Mouse (Mus musculus) CD8-positive naive resting alpha-beta T cell, adult 2 months (primary cell): ENCODE results near the gene Hpd.

Source experiments
- DNase-seq, 2 experiments: peaks; one replicate each; pipeline ENCODE4 v3.0.0; 2022; ENCODE audit warnings: low read depth in 2 of 2, low spot score in 2 of 2

Gene Hpd

DNA sequence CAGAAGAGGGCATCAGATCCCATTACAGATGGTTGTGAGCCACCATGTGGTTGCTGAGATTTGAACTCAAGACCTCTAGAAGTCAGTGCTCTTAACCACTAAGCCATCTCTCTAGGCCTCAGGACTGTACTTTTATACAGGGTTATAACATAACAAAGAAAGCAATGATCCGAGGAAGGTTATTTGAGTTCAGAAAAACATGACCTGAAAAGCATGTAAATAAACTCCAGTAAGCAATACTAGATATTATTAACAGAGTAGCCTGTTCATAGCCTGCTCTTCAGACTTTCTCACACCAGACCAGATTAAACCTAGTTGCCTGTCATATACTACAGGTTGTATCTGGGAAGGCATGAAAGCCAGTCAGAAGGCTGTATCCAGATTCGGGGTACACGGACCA is 4.8 kb upstream of the Hpd start:
- no peak for DNase-seq

DNA sequence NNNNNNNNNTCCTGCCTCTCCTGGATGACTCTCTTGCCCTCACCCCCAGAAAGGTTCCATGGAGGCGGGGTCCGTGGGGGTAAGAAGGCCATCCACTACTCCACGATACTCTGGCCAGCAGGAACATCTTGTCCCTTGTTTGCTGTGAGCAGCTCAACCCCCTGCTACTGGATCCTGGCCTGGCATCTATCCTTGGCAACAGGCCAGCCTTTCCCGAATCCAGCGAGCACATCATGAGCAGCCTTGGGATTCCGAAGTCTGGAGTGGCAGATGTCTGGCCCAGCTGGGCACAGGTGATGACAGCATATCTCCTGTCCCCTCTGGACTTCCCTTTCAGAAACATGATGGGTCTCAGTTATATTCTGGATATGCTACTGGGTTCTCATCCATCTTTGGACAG is 3.4 kb upstream of the Hpd start:
- no peak for DNase-seq

DNA sequence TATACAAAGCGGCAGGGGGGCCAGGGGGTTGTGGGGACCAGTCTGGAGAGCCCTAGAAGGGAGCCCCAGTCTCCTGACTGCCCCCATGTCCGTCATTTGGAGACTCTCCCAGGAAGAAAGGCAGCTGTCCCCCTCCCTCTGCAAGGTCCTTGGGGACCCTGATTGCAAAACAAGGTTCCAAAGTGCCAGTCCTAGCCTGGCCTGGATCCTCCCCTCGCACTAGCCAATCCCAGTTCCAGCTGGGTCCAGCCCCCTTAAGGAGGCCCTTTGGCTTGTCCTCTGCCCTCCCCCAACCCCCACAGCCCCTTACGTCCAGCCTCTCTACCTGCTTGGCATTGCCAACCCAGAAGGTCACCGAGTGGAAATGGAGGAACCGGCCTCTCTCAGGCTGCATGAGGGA is 991 bp downstream of the Hpd start:
- no peak for DNase-seq

DNA sequence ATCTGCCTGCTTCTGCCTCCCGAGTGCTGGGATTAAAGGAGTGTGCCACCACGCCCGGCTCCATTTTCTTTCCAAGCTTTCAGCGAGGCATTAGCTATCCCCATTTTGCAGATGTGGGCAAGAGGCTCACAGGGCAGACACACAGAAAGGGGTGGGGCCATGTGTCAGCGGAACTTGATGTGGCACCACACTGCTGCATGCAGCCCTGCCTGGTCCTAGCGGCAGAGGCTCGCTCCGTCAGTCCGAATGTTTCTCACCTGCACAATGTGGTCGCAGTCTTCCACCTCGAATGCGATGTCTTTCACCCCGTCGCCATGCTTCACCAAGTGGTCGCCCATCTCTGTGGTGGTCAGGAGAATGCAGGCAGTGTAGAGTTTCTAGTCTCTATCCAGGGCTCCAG is 2.1 kb downstream of the Hpd start:
- no peak for DNase-seq

DNA sequence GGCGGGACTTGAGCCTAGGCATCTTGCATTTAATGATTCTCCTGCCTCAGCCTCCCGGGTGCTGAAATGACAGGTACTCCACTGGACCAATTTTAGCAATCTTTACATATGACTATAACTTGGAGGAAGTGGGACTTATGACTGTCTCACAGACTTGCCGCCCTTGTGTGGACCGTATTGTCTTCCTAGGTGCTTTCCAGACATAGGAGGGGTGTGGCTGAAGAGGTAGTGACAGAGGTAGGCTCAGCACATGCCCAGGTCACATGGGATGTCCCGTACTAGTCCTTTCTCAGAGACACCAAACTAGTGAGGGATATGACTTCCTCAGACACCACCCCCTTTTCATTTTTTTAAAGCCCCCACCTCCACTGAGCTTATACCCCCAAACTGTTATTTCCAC is 3.7 kb downstream of the Hpd start:
- DNase-seq, result no peak

DNA sequence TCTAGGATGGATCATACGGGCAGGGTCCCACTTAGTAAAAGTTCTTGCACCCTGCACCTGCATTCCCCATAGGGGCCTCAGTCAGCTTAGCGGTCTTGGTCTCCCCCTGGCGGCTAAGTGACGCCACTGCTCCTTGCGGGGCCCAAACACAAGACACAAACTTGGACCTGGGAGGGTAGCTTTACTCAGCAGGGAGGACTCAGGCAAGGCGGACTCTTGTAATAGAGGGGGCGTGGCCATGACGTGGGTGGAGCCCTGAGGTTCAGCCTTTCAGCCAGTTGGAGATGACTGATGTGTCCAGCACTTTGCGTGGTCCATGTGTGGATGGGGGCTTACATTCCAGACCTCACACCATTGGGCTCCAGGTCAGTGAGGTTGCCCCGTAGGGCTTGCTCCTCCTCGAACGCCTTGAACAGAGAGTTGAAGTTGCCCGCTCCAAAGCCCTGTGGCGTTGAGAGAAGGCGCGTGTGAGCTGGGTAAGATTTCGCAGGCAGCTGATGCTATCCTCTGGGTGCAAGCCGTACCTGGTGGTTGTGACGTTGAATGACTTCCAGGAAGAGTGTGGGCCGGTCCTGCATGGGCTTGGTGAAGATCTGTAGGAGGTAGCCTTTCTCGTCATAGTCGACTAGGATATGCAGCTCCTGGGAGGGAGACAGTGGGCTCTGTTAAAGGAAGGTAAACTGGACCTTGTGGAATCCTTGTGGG is 10.7 kb downstream of the Hpd start:
- DNase-seq, result peak; percentile 84 to 87

DNA sequence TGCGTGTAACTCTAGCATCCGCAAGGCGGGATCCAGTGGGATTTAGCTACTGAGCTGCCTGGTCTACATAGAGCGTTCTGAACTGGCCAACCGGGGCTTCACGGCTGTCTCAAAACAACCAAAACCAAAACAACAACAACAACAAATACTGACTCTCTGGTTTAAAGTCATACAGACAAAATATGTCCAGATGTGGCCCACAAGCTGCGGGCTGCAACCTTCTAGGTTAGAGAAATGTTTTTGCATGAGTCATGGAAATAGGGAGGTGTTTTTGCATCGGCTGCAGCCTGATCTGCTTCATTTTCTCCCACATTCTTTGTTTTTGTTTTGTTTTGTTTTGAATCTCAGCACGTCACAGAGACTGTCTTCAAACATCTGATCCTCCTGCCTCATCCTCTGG is 12.2 kb downstream of the Hpd start:
- DNase-seq, result no peak

DNA sequence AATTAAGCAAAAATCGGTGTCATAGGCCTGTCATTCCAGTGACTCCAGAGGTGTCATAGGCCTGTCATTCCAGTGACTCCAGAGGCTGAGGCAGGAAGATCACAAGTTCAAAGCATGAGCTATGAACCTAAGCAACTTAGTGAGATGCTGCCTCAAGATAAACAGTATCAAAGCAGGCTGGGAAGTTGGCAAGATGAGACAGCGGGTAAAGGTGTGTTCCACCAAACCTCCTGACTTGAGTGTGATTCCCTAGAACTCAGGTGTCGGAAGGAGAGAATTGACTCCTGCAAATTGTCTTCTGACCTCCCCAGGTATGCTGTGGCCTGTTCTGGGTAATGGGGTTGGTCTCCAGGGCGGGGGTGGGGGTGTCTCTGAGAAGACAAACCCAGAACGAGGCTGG is 13.2 kb downstream of the Hpd start, which contains the start of gene Psmd9:
Psmd9 (plus strand) TSS at position 130 of the 400 bp plus-strand sequence.
- DNase-seq, result no peak

DNA sequence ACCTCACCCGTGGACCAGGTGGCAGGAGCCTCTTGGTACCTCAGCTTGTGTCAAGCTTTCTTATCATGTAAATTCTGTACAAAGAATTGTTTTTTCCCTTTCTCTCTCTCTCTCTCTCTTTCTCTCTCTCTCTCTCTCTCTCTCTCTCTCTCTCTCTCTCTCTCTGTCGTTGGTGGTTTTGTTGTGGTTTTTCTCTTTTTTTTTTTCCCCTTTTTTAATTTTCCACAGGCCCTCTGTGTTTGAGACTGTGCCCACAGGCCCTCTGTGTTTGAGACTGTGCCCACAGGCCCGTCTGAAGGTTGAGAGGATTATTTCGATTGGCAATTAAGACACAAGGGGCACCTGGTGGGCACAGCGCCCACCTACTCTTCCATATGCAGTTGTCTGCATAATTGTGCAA is 14.9 kb downstream of the Hpd start:
- DNase-seq, result no peak

DNA sequence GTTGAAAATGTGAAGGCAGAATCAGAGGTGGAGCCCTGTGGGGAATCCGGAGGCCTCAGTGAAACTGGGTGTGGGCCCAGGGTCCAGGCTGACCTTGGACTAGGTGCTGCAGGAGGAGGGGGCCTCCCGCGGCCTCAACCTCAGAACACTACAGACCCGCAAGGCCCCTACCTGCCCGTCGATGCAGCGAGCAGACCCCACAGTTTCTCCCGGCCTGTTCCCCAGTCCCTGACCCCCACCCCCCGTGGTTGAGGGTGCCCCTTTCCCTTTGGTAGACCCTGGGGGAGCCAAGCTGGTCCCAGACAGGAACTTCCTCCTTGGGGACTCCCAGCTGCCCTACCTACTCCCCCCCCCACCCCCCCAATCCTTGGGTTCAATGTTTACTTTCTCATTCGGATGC is 16.1 kb downstream of the Hpd start:
- DNase-seq, result no peak

DNA sequence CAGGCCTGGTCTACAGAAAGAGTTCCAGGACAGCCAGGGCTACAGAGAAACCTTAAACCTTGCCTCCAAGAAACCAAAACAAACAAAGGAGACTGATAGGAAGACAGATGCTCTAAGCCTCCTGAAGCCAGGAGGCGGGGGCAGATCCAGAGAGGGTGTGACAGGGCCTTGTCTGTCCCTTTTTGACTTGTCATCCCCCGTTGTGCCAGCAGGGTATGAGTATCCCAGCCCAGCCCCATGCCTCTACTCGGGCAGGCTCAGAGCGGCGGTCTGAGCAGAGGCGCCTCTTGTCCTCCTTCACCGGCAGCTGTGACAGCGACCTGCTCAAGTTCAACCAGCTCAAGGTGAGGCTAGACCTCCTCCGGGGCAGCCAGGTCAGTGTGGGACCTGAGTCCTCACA is 19.6 kb downstream of the Hpd start:
- DNase-seq, result no peak

DNA sequence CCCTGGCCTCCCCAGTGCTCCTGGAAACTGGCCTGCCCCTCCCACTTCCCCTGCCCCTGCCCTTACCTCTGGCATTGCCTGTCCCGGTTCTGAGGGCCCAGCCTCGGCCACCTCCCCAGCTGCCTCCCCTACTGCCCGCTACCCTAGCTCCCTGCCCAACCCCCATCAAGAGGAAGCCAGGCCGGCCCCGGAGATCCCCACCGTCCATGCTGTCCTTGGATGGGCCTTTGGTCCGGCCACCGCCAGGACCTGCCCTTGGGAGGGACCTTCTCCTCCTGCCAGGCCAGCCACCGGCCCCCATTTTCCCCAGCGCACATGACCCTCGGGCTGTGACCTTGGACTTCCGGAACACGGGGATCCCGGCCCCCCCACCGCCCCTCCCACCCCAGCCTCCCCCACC is 22.2 kb downstream of the Hpd start:
- no peak for DNase-seq

DNA sequence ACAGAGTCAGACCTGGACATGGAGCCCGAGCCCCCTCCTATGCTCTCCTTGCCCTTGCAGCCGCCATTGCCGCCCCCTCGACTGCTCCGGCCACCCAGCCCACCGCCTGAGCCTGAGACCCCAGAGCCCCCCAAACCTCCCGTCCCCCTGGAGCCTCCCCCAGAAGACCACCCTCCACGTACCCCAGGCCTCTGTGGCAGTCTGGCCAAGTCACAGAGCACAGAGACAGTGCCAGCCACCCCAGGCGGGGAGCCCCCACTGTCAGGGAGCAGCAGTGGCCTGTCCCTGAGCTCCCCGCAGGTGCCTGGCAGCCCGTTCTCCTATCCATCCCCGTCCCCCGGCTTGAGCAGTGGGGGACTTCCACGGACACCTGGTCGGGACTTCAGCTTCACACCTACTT is 22.7 kb downstream of the Hpd start:
- DNase-seq, result no peak

DNA sequence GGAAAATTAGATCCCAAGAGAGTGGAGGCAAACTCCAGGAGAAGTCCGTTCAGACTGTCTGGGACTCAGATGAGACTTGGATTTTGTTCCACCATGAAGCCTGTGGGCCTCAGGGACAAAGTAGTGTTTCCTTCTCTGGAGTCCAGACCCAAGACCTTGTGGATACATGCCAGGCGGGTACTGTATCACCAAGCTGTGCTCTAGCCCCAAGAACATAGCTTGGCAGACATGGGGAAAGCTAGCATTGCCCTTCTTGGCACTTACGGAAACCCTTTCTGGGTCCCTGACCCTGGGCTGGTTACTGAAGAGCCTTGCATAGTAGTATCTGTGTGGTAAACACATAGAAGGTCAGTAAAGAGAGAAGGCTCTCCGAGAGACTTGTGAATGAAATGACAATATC is 23.1 kb downstream of the Hpd start:
- no peak for DNase-seq

DNA sequence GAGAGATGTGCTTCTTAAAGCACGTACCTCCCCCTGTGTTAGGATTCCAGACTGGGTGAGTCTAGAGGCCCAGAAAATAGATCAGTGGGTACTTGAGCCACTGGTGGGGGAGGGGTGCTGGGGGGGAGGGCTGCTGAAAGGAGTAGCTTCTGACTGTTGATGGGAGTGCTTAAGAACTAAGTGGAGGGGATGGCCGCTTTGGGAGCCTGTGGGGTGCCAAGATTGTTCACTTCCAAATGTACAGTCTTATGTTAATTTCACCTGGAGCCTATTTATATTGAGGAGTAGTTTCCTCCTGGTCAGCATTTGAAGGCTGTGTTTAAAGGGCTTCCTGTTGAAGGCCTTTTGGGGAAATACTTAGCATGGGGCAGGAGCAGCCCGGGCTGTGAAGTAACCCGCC is 24.6 kb downstream of the Hpd start:
- no peak for DNase-seq

DNA sequence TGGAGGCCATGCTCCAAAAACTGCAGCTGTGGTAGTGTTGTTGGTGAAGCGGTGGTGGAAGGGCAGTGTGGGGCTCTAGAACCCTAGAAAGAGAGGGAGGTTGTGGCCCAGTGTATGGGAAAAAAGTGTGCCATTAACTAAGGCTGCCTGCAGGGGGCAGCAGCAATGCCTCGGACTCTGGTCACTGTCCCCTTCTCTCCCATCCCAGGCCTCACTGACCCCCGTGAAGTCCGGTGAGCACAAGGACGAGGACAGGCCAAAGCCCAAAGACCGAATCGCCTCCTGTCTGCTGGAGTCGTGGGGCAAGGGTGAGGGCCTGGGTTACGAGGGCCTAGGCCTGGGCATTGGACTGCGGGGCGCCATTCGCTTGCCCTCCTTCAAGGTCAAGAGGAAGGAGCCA is 25.8 kb downstream of the Hpd start:
- no peak for DNase-seq

DNA sequence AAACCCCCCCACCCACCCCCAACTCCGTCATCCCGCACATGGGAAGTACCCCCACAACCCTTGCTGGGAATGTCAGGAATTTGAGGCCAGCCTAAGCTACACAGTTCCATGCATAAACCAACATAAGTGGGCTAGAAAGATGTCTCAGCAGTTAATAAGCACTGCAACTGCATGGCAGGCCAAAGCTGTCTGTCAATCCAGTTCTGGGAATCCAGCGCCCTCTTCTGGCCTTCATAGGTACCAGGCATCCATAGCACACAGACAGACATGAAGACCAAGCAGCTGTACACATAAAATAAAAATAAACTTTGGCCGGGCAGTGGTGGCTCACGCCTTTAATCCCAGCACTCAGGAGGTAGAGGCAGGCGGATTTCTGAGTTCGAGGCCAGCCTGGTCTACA is 27.1 kb downstream of the Hpd start:
- DNase-seq, result peak; percentile 74 to 80

DNA sequence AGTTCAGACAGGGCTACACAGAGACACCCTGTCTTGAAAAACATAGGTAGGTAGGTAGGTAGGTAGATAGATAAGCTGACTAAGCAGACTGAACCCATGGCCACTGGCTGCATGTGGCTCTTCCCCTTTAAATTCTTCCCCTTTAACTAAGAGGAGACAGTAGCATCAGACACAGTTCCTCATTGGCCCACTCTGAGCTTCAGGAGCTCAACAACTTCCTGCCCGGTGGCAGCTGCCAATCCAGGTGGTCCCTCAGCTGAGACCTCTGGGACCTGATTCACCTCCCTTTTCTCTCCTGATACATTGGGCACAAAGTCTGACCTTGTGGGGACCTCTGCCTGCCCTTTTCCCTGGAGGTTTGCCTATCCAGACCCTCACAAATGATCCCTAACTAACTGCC is 29.6 kb downstream of the Hpd start:
- no peak for DNase-seq

DNA sequence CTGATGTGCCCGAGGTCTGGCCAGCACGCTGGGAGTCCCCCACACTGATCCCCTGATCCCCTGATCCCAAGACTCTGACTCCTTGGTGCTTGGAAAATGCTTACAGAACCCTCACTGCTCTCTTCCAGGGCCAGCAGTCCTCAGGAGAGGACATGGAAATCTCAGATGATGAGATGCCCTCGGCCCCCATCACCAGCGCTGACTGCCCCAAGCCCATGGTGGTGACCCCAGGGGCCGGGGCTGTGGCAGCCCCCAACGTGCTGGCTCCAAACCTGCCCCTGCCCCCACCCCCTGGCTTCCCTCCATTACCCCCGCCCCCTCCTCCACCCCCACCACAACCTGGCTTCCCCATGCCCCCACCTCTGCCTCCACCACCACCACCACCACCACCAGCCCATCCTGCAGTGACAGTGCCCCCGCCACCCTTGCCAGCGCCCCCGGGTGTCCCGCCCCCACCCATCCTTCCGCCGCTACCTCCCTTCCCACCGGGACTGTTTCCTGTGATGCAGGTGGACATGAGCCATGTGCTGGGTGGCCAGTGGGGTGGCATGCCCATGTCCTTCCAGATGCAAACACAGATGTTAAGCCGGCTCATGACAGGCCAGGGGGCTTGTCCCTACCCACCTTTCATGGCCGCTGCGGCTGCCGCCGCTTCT is 30.7 kb downstream of the Hpd start:
- DNase-seq, result no peak

DNA sequence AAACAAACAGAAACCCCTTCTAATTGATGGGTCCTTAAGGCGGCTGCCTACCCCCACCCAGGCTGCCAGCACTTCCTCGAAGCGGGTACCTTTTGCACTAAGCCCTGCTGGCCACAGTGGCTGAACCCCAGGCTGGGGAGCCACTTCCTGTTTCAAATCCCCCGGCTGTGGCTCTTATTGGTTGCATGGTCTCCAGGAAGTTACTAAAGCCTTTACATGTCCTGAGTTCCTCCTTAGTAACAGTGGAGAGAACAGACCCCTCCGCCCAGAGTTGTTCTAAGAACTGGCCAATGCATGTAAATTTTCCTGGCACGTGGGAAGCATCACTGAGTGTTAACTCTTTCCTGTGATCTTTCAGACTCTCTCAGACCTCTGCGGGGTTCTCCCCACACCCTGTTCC is 31.4 kb downstream of the Hpd start:
- DNase-seq, result peak; percentile 45 to 70

DNA sequence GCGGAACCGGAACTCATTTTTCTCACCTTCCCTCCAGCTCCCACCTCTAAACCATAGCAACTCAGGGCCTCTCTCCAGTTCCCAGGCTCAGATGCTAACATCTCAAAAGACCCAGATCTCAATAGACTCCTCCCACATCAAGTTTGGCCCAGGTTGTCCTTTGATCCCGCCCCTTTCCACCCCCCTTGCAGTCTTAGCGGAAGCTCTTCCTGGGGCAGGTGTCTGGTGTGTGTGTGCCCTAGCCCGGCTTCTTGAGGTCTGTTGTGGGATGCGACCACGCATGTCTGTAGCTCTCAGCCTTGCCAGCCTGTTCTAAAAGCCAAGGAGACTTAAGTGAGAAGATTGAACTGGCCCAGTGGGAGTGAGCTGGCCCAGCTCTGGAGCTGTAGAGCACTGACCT is 31.9 kb downstream of the Hpd start:
- peak; percentile 68 to 80 for DNase-seq

DNA sequence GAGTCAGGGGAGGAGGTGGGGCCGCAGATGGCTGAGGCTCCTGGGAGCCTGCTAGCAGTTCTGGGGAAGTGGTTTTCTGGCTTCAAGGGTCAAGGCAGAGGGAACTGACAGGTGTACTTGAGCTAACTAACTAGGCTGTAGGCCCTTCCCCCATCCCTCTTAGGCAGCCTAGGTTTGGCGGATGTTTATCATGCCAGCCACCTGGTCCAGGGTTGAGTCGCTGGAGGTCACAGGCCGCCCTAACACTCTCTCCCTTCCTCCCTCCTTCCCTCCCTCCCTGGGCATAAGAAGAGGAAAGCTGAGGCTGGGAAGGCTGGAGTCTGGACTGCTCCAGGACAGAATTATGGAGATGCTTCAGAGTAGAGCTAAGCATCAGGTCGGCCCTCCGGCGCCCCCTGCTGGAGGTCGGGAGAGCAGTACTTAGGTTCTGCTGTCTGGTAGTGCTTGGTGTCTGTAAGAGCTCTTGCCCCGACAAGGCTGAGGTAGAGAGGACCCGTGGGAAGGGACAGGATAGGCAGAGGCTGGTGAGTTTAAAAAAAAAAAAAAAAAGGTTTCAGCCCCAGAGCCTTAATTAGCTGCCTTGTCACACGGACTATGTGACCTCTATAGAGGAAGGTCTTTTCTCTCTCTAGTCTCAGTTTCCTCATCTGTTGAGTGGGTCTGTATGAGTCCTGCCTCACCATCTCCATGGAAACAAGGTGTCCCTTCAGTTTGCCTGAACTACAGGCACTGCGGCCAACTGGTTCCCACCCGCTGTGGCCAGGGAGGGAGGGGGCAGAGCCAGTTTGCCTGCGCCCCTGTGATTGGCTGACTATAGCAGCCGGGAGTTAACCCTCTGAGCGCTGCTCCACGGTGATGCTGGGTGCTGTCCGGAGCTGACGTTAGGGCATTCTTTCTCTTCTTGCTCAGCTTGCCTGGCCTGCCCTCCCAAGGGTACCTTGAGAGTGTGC is 32.8 kb downstream of the Hpd start:
- peak; percentile 89 to 93 for DNase-seq
